Mouse (Mus musculus) T-helper 1 cell (primary cell): ENCODE results near the gene Larp1.

Experiments used
- in situ Hi-C: fragments of 300-600 bp; cut with MboI, MseI; formaldehyde crosslinking; loops from one replicate; pipeline ENCODE4 v1.15.1; 2025; ENCODE audit warnings: high pct_unique_total_duplicates

Larp1 gene

DNA sequence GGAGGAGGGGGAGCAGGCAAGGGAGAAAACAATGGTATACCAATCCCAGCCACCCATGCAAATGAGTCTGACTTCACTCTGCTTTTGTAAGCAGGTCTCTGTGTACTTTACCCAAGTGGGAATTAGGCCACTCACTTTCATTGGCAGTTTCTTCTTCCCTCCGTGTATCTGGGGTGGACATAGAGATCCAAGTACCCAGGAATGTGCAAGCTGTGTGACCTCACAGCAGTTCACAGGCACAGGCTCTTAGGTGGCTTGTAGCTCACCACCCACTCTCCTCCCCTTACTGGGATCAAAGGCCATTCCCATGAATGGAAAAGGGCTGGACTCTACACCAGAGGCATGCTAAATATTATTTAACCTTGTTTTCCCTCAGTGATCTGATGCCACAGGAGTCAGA is 10.0 kb upstream of the Larp1 start:
- in situ Hi-C loops = no loop called here

DNA sequence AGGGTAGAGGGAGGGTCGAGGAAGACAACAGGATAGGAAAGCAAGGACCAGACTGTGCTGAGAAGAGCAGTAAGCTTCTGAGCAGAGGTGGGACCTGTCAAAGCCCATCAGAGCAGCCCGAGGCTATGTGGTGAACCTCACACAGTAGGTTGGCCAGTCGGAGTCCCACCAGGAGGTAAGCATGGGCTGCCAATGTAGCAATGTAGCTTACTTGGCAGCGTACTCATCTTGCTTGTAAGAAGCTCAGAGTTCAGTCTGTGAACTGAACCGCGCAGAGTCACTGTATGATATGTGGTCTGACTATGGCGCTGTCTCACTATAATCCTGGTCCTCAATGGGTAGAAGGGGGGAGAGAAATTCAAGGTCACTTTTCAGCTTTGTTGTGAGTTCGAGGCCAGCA is 5.7 kb upstream of the Larp1 start:
- in situ Hi-C loops = loop anchor here (5.0 kb wide), 1 partner anchor 41 kb away; no protein-coding TSS in a partner anchor

DNA sequence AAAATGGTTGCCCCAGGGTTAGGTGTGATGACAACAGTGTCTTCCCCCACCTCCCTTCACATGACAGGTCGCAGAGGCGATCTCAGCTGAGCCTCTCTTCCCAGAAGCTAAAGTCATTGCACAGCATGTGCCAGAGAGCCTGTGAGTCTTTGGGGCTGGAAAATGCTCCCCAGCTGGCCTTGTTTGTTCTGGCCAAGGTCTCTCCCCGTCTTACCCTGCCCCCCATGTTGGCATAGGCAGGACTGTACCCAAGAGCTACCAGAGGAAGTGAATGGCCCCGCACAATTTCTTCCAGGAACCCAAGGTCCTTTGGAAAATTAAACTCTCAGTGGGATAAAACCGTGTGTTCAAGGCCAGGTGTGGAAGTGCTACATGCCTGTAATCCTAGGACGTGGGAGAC is 5.1 kb upstream of the Larp1 start:
- in situ Hi-C loops = loop anchor here (5.0 kb wide), 1 partner anchor 41 kb away; no protein-coding TSS in a partner anchor

DNA sequence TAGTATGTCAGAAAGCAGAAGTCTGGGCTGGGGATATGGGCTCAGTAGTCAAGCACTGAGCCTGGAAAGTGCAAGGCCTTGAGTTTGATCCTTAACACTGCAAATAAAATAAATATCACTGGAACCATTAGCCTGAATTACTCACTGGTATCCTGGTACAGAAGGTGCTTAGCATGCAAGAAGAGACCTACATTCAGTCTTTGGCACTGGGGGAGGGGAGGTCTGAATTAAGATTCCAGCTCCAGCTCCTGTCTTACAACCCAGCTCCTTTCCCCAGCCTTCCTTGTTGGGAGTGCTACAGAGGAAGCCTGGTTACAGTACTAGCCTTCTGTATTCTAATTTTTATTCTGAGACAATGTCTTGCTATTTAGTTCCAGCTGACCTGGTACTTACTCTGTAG is 3.8 kb upstream of the Larp1 start:
- in situ Hi-C loops = no loop called here

DNA sequence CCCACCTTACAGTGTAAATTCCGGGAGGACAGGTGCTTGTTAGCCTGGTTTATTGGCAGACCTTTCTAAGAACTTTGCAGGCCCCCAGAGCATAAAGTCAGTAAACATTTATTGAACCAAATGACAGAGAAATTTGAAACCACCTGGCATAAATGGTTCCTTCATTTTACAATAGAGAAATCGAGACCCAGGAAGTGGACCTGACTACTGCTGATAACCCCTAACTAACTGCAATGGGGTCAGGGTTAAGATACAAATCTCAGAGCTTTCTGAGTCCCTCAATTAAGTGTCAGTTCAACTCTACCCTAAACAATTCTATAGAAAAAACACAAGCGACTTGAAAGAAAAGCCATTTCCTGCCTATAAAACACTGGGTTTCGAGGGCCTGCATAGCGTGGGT is 851 bp upstream of the Larp1 start:
- in situ Hi-C loops = no loop called here

DNA sequence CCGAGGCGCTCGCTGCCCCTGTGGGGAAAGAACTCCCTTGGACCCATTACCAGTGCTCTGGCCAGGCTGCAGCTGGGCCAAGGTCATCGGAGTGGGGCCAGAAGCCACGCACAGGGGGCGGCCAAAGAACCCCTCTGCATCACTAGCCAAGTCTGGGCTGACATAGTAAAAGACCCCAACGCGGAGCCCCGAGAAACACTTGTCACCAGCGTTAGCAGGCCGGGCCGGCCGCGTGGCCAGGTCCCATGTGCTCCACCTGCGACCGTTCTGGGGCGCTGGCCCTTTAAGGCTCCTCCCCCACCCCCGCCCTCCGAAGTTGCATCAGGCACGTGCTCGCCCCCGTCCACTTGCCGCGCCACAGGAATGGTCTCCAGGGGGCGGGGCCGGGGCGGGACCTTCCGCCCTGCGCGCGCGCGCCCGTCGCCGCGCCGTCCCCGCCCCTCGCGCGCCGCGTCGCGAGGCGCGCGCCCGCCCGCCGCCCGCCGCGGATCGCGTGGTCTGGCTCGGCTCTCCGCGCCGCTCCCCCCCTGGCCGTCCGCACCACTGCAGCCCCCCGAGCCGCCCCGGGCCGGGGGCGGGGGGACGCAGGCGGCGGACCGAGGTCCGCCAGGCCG is 320 bp upstream of the Larp1 start:
- in situ Hi-C loops = no loop called here

DNA sequence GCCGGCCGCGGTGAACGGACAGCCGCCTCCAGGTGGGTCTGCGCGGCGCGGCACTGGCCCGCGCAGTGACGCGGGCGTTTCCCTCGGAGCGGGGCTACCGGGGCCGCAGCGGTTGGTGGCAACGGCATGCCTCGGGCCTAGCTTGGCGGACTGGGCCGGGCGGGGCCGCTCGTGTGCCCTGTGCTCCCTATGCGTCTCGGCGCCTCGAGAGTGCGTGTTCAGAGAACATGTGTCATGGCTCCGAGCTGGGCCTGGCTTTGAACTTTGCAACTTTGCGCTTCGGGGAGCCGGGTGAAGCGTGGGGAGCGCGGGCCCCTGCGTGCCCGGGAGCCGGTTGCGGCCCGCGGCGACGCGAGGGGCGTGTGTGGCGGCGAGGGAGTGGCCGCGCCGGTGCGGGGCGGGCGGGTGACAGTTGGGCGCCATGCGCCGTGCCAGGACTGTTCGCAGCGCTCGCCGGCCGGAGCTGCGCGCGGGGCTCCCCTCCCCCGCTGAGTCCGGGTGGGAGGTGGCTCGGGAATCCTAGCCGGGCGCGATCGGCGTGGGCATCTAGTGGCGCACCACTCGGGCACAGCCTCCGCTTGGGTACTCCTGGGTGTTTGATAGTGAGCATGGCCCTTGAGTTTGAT is 765 bp downstream of the Larp1 start:
- in situ Hi-C loops = no loop called here

DNA sequence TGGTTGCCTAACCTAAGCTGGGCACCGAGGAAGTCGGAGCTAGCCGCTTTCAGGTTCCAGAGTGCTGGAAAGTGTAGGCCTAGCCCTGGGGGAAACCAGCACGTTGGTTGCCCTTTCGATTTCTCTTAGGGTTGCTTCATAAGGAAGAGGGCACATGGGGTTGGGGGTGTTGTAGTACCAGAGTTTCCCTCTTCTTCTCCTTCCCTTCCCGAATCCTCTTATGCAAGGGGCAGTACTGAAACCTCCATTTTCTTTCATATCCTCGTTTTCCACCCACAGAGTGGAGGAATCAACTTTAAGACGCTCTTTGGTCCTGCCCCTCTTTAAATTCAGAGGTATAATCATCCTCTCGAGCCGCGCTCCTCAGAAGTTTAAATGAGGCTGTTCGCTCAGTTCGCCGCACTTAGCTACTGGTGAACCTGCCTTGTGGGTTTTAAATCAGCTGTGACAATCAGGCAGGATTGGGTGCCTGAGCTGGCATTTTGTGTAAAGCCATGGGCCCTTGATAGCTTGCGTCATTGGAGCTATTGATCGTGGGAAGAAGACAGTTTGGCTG is 1.4 kb downstream of the Larp1 start:
- in situ Hi-C loops = no loop called here

DNA sequence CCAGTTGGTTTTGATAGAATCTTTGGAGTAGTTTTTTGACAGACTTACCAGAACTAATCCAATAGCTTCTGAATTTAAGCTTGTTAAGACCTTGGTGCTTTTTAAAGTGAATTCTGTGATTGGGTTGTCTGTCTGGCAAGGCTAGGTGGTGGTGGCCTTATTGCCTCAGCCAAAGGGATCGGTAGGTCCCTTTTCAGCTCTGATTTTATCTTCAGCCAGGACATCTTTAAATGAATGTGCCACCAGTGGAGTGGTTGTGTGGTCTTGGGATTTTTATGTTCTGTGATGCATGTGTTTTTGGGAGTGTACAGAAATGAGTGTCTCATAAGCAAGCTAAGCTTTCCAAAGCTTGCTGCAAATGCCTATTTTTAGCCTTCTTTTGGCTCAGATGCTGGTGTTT is 2.1 kb downstream of the Larp1 start:
- in situ Hi-C loops = no loop called here

DNA sequence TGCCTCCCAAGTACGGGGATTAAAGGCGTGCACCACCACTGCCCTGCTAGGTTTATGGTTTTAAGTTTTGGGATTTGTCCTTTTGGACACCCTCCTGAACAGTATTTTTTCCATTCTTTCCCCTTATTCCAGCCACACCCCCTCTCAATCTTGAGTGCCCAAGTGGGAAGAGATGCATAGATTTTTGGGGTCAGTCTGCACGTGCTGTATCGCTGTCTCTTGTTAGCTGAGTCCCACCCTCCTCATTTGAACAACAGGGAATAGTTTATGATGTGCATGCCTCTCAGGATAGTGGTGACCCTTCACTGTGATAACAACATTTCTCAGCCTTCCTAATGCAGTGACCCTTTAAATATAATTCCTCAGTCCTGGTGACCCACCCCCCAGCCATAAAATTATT is 2.9 kb downstream of the Larp1 start:
- in situ Hi-C loops = no loop called here

DNA sequence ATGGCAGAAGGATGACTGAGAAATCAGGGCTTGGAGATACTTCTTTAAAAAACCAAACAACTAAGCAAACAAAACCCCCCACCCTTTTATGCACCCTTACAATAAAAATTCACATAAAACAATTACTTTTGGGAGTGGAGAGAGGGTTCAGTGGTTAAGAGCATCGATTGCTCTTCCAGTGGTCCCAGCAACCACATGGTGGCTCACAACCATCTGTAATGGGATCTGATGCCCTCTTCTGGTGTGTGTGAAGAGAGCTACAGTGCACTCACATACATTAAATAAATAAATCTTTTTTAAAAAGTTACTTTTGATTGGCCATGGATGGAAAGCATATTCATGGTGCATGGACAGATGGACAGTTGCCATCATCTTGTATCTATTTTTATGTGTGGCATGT is 3.8 kb downstream of the Larp1 start:
- in situ Hi-C loops = no loop called here

DNA sequence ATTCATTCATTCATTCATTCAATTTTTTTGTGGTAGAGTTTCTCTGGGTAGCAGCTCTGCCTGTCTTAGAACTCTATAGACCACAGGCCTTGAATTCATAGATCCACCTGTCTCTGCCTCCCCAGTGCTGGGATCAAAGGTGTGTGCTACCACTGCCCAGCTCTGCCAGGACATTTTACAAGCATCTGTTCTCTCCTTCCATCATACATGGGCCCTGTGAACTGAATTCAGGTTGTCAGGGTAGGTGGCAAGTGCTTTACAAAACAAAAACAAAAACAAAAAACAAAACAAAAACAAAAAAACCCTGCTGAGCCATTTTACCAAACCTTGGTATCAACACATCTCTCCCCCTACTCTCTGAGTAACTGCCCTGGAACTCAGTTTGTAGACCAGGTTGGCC is 4.2 kb downstream of the Larp1 start:
- in situ Hi-C loops = no loop called here

DNA sequence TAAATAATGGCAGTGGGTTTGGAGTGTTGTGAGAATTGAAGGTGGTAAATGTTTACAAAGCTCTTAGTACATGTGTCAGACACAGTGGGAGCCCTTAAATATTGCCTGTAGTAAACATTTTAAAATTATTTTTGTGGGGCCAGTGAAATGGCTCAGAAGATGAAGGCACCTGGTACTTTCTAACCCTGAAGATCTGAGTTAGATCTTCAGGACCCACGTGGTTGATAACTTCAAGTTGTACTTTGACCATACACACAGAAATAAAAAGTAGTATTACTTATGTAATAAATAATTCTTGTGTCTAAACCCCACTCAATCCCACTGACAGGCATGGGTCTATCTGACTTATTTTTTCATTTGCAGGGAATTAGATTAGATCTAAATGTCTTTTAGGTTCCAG is 5.7 kb downstream of the Larp1 start:
- in situ Hi-C loops = no loop called here

DNA sequence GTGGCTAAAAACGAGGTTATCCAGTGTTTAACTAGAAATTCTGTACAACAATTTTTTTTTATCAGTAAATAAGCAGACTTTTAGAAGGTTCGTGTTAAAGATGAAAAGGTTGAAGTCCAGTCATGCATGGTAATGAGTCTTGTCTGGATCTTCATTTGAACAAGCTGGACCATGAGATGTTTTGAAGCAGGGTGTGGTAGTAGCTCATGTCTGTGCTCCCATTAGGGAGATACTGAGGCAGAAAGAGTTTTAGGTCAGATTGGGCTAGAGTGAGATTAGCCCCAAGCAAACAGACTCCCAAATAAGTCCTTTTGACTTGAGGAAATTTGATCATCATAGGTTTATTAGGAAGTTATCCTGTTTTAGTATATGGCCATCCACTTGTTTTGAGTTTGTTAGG is 6.5 kb downstream of the Larp1 start:
- in situ Hi-C loops = no loop called here

DNA sequence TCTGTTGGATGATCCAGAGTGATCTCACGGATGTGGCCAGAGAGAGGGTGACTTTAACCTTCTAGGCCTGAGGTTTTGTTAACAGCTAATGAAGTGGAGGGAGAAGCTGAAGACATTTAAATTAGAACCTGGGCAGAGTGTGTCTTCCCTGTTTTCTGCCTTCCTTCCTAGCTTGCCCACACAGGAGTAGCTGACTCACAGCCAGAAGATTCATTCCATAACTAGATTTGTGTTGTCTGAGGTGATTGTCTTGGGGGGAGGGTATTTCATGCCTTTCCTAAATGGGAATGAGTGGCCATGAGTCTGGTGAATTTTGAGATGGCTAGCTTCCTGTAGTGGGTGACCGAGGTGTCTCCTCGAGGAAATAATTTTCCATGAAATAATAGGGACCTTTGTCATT is 7.5 kb downstream of the Larp1 start:
- in situ Hi-C loops = no loop called here

DNA sequence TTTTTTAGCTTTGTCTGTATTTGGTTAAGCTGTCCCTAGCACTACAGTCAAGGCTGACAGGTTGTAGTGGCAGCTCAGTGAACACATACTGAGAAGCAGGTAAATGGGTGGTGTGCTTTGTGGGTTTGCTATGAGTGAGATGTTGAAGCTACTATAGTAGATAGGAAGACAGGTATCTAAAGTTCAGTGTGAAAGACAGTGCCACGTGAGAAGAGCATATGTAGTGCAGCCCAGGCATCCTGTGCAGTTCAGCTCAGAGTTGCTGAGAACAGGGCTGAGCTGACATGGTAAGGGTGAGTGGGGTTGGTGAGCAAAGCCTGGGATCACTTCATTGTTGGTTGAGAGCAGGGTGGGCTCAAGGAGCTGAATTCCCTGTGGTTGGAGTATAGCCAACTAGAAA is 8.6 kb downstream of the Larp1 start:
- in situ Hi-C loops = no loop called here

DNA sequence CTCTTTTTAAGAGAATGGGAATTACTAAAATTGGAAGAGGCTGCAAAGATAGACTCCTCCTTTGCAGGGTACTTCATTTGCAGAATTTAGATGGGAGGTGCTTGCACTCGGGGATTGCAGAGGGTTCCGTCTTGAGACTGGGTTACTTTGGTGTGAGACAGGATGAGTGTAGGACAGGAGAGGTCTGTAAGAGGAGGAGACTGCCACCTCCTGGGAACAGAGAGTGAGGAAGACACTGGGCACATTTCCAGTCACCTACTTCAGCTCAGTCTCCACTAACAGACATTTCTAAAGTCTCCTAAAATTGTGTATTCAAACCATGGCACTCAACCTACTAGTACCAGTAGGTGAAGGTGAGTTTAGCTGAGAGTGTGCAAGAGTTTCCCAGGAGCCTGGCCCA is 9.4 kb downstream of the Larp1 start:
- in situ Hi-C loops = no loop called here

DNA sequence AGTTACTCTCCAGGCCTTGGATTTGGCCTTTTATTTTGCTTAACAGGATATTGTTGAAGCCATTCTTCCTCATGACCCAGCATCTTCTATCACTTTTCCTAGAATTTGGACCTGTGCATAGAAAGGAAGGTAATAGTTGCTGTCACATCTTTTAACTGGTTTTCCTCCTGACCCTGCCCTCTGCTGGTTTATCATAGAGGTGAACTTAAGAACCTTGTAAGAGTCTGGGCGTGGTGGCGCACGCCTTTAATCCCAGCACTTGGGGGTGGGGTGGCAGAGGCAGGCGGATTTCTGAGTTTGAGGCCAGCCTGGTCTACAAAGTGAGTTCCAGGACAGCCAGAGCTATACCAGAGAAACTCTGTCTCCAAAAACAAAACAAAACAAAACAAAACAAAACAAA is 9.8 kb downstream of the Larp1 start:
- in situ Hi-C loops = no loop called here

DNA sequence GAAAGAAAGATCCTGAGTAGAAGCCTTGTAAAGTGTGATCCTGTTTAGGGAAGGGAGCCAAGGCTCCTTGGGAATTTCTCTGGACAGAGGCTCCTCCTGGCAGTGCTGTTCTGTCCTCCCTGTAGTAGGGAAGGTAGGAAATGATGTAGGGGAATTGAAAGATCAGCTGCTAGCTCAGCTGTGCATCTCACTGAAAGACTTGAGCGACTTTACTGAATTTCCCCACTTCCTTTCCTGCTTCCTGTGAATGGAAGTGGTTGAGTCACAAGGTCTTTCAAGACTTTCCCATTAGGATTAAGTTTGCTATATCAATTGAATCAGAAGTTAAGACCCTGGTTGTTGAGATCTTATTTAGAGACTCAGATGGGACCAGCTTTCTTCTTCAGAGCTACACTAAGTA is 12.2 kb downstream of the Larp1 start:
- in situ Hi-C loops = no loop called here

DNA sequence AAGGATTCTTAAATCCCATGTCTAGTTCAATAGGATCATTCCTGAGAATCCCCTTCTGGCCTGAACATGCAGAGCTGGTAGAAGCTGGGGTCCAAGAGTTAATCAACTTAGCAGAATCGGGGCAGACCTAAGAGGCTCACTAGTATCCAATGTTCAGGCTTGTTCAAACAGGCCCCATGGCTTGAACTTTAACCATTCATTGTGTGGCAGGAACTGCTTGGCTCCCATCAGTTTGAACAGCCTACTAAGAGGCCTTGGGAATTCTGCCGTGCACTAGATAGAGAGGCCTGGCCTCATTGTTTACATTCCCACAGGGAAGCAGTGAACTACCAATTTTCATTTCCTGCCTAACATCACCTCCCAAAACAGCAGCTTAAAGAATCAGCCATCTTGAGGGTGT is 12.8 kb downstream of the Larp1 start:
- in situ Hi-C loops = no loop called here

DNA sequence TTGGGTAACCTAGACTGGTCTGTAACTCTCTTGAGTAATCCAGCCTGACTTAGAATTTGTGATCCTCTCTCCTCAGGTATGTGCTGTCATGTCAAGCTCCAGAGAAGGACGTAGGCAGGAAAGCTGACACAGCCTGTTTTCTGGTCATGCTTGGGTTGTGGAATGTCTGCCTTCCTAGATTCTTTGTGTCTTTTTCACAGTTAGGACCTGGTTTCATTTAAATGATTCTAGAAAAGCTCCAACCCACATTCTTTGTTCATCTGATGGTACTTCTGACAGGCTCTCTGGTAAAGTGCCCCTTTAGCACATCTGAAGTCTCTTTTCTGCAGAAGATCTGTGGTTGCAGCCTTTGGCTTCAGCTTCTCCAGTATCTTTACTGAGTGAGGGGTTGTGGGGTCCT is 15.4 kb downstream of the Larp1 start:
- in situ Hi-C loops = no loop called here

DNA sequence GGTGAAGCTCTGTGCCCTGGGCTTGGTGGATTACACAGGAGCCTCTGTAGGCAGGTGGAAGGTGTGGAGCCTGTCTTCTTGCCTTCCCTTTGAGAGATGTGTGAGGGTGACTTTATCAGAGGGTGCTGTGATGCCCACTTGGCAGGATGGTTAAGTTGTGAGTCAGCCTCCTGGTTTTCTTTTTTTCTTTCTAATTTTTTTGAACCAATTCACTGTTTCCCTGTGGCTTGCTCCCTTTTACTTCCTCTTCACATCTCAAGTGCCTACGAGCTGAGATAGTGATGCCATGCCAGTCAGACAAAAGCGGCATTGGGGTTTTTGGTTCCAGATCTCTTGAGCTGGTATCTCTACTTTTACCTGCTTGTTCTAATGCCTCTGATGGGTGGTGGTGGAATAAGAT is 15.8 kb downstream of the Larp1 start:
- in situ Hi-C loops = no loop called here

DNA sequence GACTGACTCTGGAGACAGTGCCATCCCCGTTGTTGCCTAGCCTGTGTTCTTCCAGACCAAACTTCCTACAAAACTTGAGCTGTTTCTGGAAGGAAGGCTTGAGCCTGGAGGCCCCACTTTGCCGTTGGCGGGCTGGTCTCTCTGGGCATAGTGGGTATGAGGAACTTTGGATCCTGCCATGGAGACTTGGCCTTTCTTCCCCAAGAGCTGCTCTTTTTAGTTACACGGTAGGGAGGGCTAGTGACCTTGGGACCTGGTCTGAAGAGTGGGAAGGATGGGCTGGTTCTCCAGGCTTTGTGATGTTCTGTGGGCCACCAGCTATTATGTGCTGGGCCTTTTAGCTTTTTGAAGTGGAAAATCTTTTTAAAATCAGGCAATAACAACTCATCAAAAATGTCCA is 17.0 kb downstream of the Larp1 start:
- in situ Hi-C loops = no loop called here

DNA sequence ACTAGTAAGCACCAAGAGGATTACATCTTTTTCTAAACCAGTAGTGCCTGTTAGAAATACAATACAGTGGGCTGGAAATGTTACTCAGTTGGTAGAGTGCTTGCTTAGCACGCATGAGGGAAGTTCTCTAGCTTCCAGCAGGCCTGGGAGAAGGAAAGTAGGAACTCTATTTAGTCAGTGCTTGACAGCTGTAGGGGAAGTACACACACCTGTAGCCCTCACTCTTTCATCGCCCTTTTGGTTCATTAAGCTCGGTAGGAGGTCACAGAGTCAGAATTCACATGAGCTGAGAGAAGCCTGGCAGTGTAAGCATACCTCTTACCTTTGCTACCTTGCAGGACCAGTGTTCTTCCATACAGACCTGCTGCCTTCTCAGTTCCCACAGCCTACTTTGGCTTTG is 17.5 kb downstream of the Larp1 start:
- in situ Hi-C loops = no loop called here
